Mouse (Mus musculus): ENCODE data around the gene Gm20388.

DNA sequence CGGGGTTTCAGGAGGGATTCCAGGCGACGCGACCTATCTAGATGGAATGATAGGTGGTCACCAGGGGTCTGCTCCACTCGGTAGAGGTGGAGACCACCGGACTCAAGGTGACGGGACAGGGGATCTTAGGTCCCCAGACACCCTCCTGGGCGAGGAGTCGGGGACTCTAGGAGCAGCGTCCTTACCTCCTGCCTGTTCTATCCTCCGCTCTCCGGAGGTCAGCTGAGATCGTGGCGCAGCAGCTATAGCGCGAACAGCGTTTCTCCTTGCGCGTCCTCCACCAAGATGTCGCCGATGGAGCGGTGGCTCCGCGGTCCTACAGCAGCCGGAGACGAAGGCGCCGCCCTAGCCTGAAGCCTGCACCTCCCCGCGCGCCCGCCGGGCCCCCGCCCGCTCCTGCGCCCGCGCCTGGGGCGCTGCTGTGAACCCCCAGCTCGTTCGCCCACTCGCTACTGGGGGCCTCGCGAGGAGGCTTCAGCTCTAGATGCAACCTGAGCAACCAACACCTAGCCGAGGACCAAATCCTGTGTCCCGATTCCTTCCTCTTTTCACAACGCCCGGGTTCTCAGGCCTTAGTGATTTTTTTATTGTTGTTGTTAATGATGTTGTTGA, 3949.1 kb downstream of the Gm20388 start, which contains the start of gene Ccsap:
- TF ChIP-seq POLR2A (IDR thresholded peaks at IDR 0.05; ENCODE audit: insufficient read depth, low read depth, low read length) (peak; percentile 58), CTCF (IDR thresholded peaks at IDR 0.05; ENCODE audit: insufficient read depth, low read depth, low read length) (0 out of 2 replicates have a peak, but pooled peaks have one; percentile 19)

All from olfactory bulb, adult 2 months (tissue).